Mouse (Mus musculus): Measurements from ENCODE around the gene Ccdc9. TPM values are rescaled to one million over a fixed set of nuclear protein-coding genes. Genes with fewer than 3 reads are reported as not detected.

The Ccdc9 gene
- total and polyA plus RNA-seq, 2 experiments, result 16.2 to 20.7 TPM

- peaks cover 5% of the 10 kb centered on the region; the same call in 1 of the 2 replicates for H3K79me2 ChIP-seq (ENCODE audit: control insufficient read depth, insufficient read depth, low read length)
- peaks cover 19% of the 10 kb centered on the region for H3K4me1 ChIP-seq (ENCODE audit: control insufficient read depth, insufficient read depth, low read length)
- WGBS, result under 1% methylated on average over 59 of the region's 66 CpGs
- TF ChIP-seq CTCF (IDR thresholded peaks at IDR 0.05; ENCODE audit: low read depth, low read length) (peak; percentile 43; the same call in 1 of the 2 replicates), POLR2A (IDR thresholded peaks at IDR 0.05; ENCODE audit: extremely low read depth, insufficient read depth, low read length) (peak; percentile 95)
- H3K9ac ChIP-seq (ENCODE audit: low read depth, low read length), result peak overlapping the region; percentile 99
- H3K36me3 ChIP-seq (ENCODE audit: control insufficient read depth, insufficient read depth, low read length), result peaks cover 3% of the 10 kb centered on the region; the same call in 1 of the 2 replicates
- H3K27me3 ChIP-seq (ENCODE audit: control insufficient read depth, insufficient read depth, low read length), result no peaks in the 10 kb centered on the region
- H3K27ac ChIP-seq (replicated peaks; ENCODE audit: insufficient read depth, low read depth, low read length), result peak overlapping the region; percentile 95
- peak overlapping the region; percentile 84 for H3K4me3 ChIP-seq (ENCODE audit: insufficient read depth, low read depth, low read length)
- no peak for DNase-seq (ENCODE audit: extremely low read depth, low read depth, low spot score)
Measured at GRCm38 (mm10) chr7:16313481-16314220, 27.1 kb upstream of the Ccdc9 start.

- Histone ChIP-seq H3K27me3 (ENCODE audit: control insufficient read depth, insufficient read depth, low read length) (no peaks in the 10 kb centered on the region), H3K4me3 (ENCODE audit: insufficient read depth, low read depth, low read length) (peak overlapping the region; percentile 84), H3K9ac (ENCODE audit: low read depth, low read length) (peak overlapping the region; percentile 99), H3K36me3 (ENCODE audit: control insufficient read depth, insufficient read depth, low read length) (peaks cover 3% of the 10 kb centered on the region; the same call in 1 of the 2 replicates), H3K27ac (replicated peaks; ENCODE audit: insufficient read depth, low read depth, low read length) (peak overlapping the region; percentile 95), H3K4me1 (ENCODE audit: control insufficient read depth, insufficient read depth, low read length) (peaks cover 20% of the 10 kb centered on the region), H3K79me2 (ENCODE audit: control insufficient read depth, insufficient read depth, low read length) (peaks cover 5% of the 10 kb centered on the region; the same call in 1 of the 2 replicates)
- DNase-seq (ENCODE audit: extremely low read depth, low read depth, low spot score), result peak; percentile 96
- WGBS, result 0% methylated on average over 12 of the region's 12 CpGs
- TF ChIP-seq CTCF (IDR thresholded peaks at IDR 0.05; ENCODE audit: low read depth, low read length) (no peak), POLR2A (IDR thresholded peaks at IDR 0.05; ENCODE audit: extremely low read depth, insufficient read depth, low read length) (peak; percentile 51; the same call in 1 of the 2 replicates)
Measured at GRCm38 (mm10) chr7:16312672-16313311, 26.2 kb upstream of the Ccdc9 start.

- no peaks in the 10 kb centered on the region for H3K27me3 ChIP-seq (ENCODE audit: control insufficient read depth, insufficient read depth, low read length)
- TF ChIP-seq POLR2A (IDR thresholded peaks at IDR 0.05; ENCODE audit: extremely low read depth, insufficient read depth, low read length) (0 out of 2 replicates have a peak, but pooled peaks have one; percentile 23), CTCF (IDR thresholded peaks at IDR 0.05; ENCODE audit: low read depth, low read length) (no peak)
- peaks cover 20% of the 10 kb centered on the region for H3K4me1 ChIP-seq (ENCODE audit: control insufficient read depth, insufficient read depth, low read length)
- peaks cover 5% of the 10 kb centered on the region; the same call in 1 of the 2 replicates for H3K79me2 ChIP-seq (ENCODE audit: control insufficient read depth, insufficient read depth, low read length)
- peak overlapping the region; percentile 95 for H3K9ac ChIP-seq (ENCODE audit: low read depth, low read length)
- WGBS, result under 1% methylated on average over 49 of the region's 49 CpGs
- DNase-seq (ENCODE audit: extremely low read depth, low read depth, low spot score), result no peak
- H3K36me3 ChIP-seq (ENCODE audit: control insufficient read depth, insufficient read depth, low read length), result peaks cover 3% of the 10 kb centered on the region; the same call in 1 of the 2 replicates
- peak overlapping the region; percentile 84 for H3K4me3 ChIP-seq (ENCODE audit: insufficient read depth, low read depth, low read length)
- H3K27ac ChIP-seq (replicated peaks; ENCODE audit: insufficient read depth, low read depth, low read length), result peak overlapping the region; percentile 84
Measured at GRCm38 (mm10) chr7:16312011-16312671, 25.5 kb upstream of the Ccdc9 start.

- peak; percentile 63 for DNase-seq (ENCODE audit: extremely low read depth, low read depth, low spot score)
- peaks cover 5% of the 10 kb centered on the region; the same call in 1 of the 2 replicates for H3K79me2 ChIP-seq (ENCODE audit: control insufficient read depth, insufficient read depth, low read length)
- peak overlapping the region; percentile 84 for H3K27ac ChIP-seq (replicated peaks; ENCODE audit: insufficient read depth, low read depth, low read length)
- H3K4me3 ChIP-seq (ENCODE audit: insufficient read depth, low read depth, low read length), result peak overlapping the region; percentile 84
- H3K27me3 ChIP-seq (ENCODE audit: control insufficient read depth, insufficient read depth, low read length), result no peaks in the 10 kb centered on the region
- 0% methylated on average over 14 of the region's 14 CpGs for WGBS
- TF ChIP-seq CTCF (IDR thresholded peaks at IDR 0.05; ENCODE audit: low read depth, low read length) (no peak), POLR2A (IDR thresholded peaks at IDR 0.05; ENCODE audit: extremely low read depth, insufficient read depth, low read length) (no peak)
- H3K4me1 ChIP-seq (ENCODE audit: control insufficient read depth, insufficient read depth, low read length), result peaks cover 20% of the 10 kb centered on the region
- peak overlapping the region; percentile 95 for H3K9ac ChIP-seq (ENCODE audit: low read depth, low read length)
- H3K36me3 ChIP-seq (ENCODE audit: control insufficient read depth, insufficient read depth, low read length), result peaks cover 2% of the 10 kb centered on the region; the same call in 1 of the 2 replicates
Measured at GRCm38 (mm10) chr7:16311453-16312004, 24.9 kb upstream of the Ccdc9 start.

All from liver, adult 2 months (tissue).